ENCODE assay signal across 8 mouse cellular contexts in genomic region chr9:65140491-65140890, GRCm38 (mm10). TPM values are rescaled to one million over a fixed set of nuclear protein-coding genes. Genes with fewer than 3 reads are reported as not detected.
DNase-seq lines count a peak whose midpoint lies in the region; ATAC-seq and TF ChIP-seq lines count a peak whose summit lies in the region.

No protein-coding gene starts in this region.

- no peak for ATAC-seq in kidney, embryonic 15.5 days (replicated peaks; ENCODE audit: low FRiP score)
- ATAC-seq in embryonic facial prominence, embryonic 14.5 days (ENCODE audit: low read depth) = no peak
- ATAC-seq in intestine, postnatal 0 days = no peak
- no peak for ATAC-seq in neural tube, embryonic 12.5 days (ENCODE audit: low FRiP score, low read depth)

- peak overlapping the region; percentile 91 for H3K27ac ChIP-seq in kidney, embryonic 15.5 days
- no peak overlapping the region for H3K27ac ChIP-seq in embryonic facial prominence, embryonic 14.5 days (replicated peaks; ENCODE audit: low read depth, low read length)
- no peak overlapping the region for H3K27ac ChIP-seq in intestine, postnatal 0 days (ENCODE audit: low read depth, low read length)
- H3K27ac ChIP-seq in neural tube, embryonic 12.5 days = peak overlapping the region; percentile 92

- TF ChIP-seq CTCF in intestine, postnatal 0 days (IDR thresholded peaks at IDR 0.05; ENCODE audit: low read depth) = no peak

- H3K9ac ChIP-seq in kidney, embryonic 15.5 days = peak overlapping the region; percentile 88
- H3K9ac ChIP-seq in embryonic facial prominence, embryonic 14.5 days (ENCODE audit: low read depth, low read length) = peak overlapping the region; percentile 82
- H3K9ac ChIP-seq in intestine, postnatal 0 days (ENCODE audit: low read depth, low read length) = peak overlapping the region; percentile 46; the same call in 1 of the 2 replicates
- H3K9ac ChIP-seq in neural tube, embryonic 12.5 days = peak overlapping the region; percentile 98

- peaks cover 8% of the 10 kb centered on the region; the same call in 1 of the 2 replicates for H3K36me3 ChIP-seq in kidney, embryonic 15.5 days
- peaks cover 8% of the 10 kb centered on the region; the same call in 1 of the 2 replicates for H3K36me3 ChIP-seq in embryonic facial prominence, embryonic 14.5 days (ENCODE audit: control insufficient read depth, insufficient read depth, low read length)
- H3K36me3 ChIP-seq in intestine, postnatal 0 days (ENCODE audit: control insufficient read depth, insufficient read depth) = no peaks in the 10 kb centered on the region
- H3K36me3 ChIP-seq in neural tube, embryonic 12.5 days = peaks cover 13% of the 10 kb centered on the region

- peak overlapping the region; percentile 98 for H3K4me2 ChIP-seq in kidney, embryonic 15.5 days
- H3K4me2 ChIP-seq in embryonic facial prominence, embryonic 14.5 days (ENCODE audit: low read depth, low read length) = peak overlapping the region; percentile 94
- H3K4me2 ChIP-seq in intestine, postnatal 0 days (replicated peaks; ENCODE audit: low read depth) = peak overlapping the region; percentile 89
- H3K4me2 ChIP-seq in neural tube, embryonic 12.5 days (replicated peaks) = peak overlapping the region; percentile 80

- WGBS in kidney, embryonic 15.5 days = 1% methylated on average over 8 of the region's 8 CpGs
- WGBS in embryonic facial prominence, embryonic 14.5 days = 3% methylated on average over 8 of the region's 8 CpGs
- 7% methylated on average over 8 of the region's 8 CpGs for WGBS in intestine, postnatal 0 days
- 3% methylated on average over 8 of the region's 8 CpGs for WGBS in neural tube, embryonic 12.5 days

- H3K4me1 ChIP-seq in kidney, embryonic 15.5 days = peaks cover 22% of the 10 kb centered on the region
- peaks cover 5% of the 10 kb centered on the region; the same call in 1 of the 2 replicates for H3K4me1 ChIP-seq in embryonic facial prominence, embryonic 14.5 days (ENCODE audit: control insufficient read depth, insufficient read depth, low read length)
- no peaks in the 10 kb centered on the region for H3K4me1 ChIP-seq in intestine, postnatal 0 days (replicated peaks; ENCODE audit: control insufficient read depth, insufficient read depth, low read length)
- H3K4me1 ChIP-seq in neural tube, embryonic 12.5 days = peaks cover 45% of the 10 kb centered on the region

- H3K4me3 ChIP-seq in kidney, embryonic 15.5 days (replicated peaks) = peak overlapping the region; percentile 81
- H3K4me3 ChIP-seq in embryonic facial prominence, embryonic 14.5 days (ENCODE audit: low read depth, low read length) = peak overlapping the region; percentile 74
- peak overlapping the region; percentile 68 for H3K4me3 ChIP-seq in intestine, postnatal 0 days (ENCODE audit: low read depth, low read length)
- peak overlapping the region; percentile 95 for H3K4me3 ChIP-seq in neural tube, embryonic 12.5 days

- no peaks in the 10 kb centered on the region for H3K9me3 ChIP-seq in kidney, embryonic 15.5 days (replicated peaks)
- H3K9me3 ChIP-seq in embryonic facial prominence, embryonic 14.5 days (ENCODE audit: control insufficient read depth, low read length) = no peaks in the 10 kb centered on the region
- no peaks in the 10 kb centered on the region for H3K9me3 ChIP-seq in intestine, postnatal 0 days (ENCODE audit: control insufficient read depth)
- H3K9me3 ChIP-seq in neural tube, embryonic 12.5 days = no peaks in the 10 kb centered on the region

- no peak for DNase-seq in kidney, adult 18-20 months
- DNase-seq in embryonic facial prominence, embryonic 14.5 days (ENCODE audit: low spot score) = no peak
- DNase-seq in retina, embryonic 14.5 days (ENCODE audit: low spot score) = no peak
- DNase-seq in adrenal gland, adult 18-20 months (ENCODE audit: low spot score in 2 of 2) = no peak
- no peak for DNase-seq in thymus, postnatal 36 days

- H3K27me3 ChIP-seq in kidney, embryonic 15.5 days = peaks cover 46% of the 10 kb centered on the region
- no peaks in the 10 kb centered on the region for H3K27me3 ChIP-seq in embryonic facial prominence, embryonic 14.5 days (replicated peaks; ENCODE audit: control insufficient read depth, insufficient read depth, low read length)
- H3K27me3 ChIP-seq in intestine, postnatal 0 days (replicated peaks; ENCODE audit: control insufficient read depth, insufficient read depth, low read length) = peaks cover 24% of the 10 kb centered on the region
- H3K27me3 ChIP-seq in neural tube, embryonic 12.5 days (replicated peaks) = no peaks in the 10 kb centered on the region

RNA-seq across cellular contexts. Expression of gene Igdcc3, which starts 0.5 kb away (rescaled TPM):
- 3.5 and 4.2 TPM in 2 replicates for polyA plus RNA-seq in kidney, embryonic 15.5 days (2015; fragmentation: Nextera tagmentation; extraction: Ambion mirVana)
- 1.1 and 1.4 TPM in 2 replicates for polyA plus RNA-seq in embryonic facial prominence, embryonic 14.5 days (2014; fragmentation: Nextera tagmentation; extraction: Ambion mirVana)
- 0.22 TPM in 2 replicates for polyA plus RNA-seq in intestine, postnatal 0 days (2015; fragmentation: Nextera tagmentation; extraction: Ambion mirVana)
- polyA plus RNA-seq in neural tube, embryonic 12.5 days (2016; fragmentation: Nextera tagmentation; extraction: Ambion mirVana) = 32.6 and 36.4 TPM in 2 replicates
- 1 to 10 TPM; 1.4 to 1.8 TPM for total RNA-seq in adrenal gland, adult 18-20 months (2021)

RNA-seq across cellular contexts. Expression of gene Igdcc4, which starts 39.2 kb away (rescaled TPM):
- 11.8 and 13.5 TPM in 2 replicates for polyA plus RNA-seq in kidney, embryonic 15.5 days (2015; fragmentation: Nextera tagmentation; extraction: Ambion mirVana)
- polyA plus RNA-seq in embryonic facial prominence, embryonic 14.5 days (2014; fragmentation: Nextera tagmentation; extraction: Ambion mirVana) = 55.6 and 58.5 TPM in 2 replicates
- 4.1 and 4.5 TPM in 2 replicates for polyA plus RNA-seq in intestine, postnatal 0 days (2015; fragmentation: Nextera tagmentation; extraction: Ambion mirVana)
- 10.3 and 11.7 TPM in 2 replicates for polyA plus RNA-seq in neural tube, embryonic 12.5 days (2016; fragmentation: Nextera tagmentation; extraction: Ambion mirVana)
- 10 to 100 TPM; 21.1 to 24.1 TPM for total RNA-seq in adrenal gland, adult 18-20 months (2021)

RNA-seq across cellular contexts. Expression of gene Parp16, which starts 54.7 kb away (rescaled TPM):
- polyA plus RNA-seq in kidney, embryonic 15.5 days (2015; fragmentation: Nextera tagmentation; extraction: Ambion mirVana) = 7.9 and 8.1 TPM in 2 replicates
- 6.9 and 7.2 TPM in 2 replicates for polyA plus RNA-seq in embryonic facial prominence, embryonic 14.5 days (2014; fragmentation: Nextera tagmentation; extraction: Ambion mirVana)
- polyA plus RNA-seq in intestine, postnatal 0 days (2015; fragmentation: Nextera tagmentation; extraction: Ambion mirVana) = 9.9 and 10.5 TPM in 2 replicates
- 5.4 and 5.7 TPM in 2 replicates for polyA plus RNA-seq in neural tube, embryonic 12.5 days (2016; fragmentation: Nextera tagmentation; extraction: Ambion mirVana)
- total RNA-seq in adrenal gland, adult 18-20 months (2021) = 10 to 100 TPM; 12.0 to 15.3 TPM

Comparison
In these comparisons a context has a peak if more than half of its experiments do, and no peak if none do; other contexts are left out.
1. H3K27ac ChIP-seq: peak in kidney, embryonic 15.5 days (single experiment) and neural tube, embryonic 12.5 days (single experiment); none in embryonic facial prominence, embryonic 14.5 days (single experiment) and intestine, postnatal 0 days (single experiment).
2. H3K9ac ChIP-seq: peak in every context shown above with its lines; median percentile 98 in neural tube, embryonic 12.5 days; 88 in kidney, embryonic 15.5 days; 82 in embryonic facial prominence, embryonic 14.5 days; 46 in intestine, postnatal 0 days.
3. Peak in every context shown above with its lines, with median percentiles within 50 percentile points of each other: H3K4me2 ChIP-seq and H3K4me3 ChIP-seq.